Mouse (Mus musculus) thymus, adult 2 months (tissue): Measurements from ENCODE around the gene Bcl2l12.

Experiments used
- CTCF ChIP-seq: fragments of 200-500 bp; IDR thresholded peaks from 2 replicates; pipeline ENCODE4 v1.5.1; 2012; ENCODE audit warnings: mild to moderate bottlenecking, control low read depth, low read length, moderate library complexity, borderline replicate concordance; ENCODE audit not compliant: control insufficient read depth, poor library complexity, insufficient read depth; ENCODE audit errors: extremely low read depth
- POLR2A ChIP-seq: fragments of 200-500 bp; IDR thresholded peaks from 2 replicates; pipeline ENCODE4 v1.6.1; 2012; ENCODE audit warnings: mild to moderate bottlenecking, low read length, control low read depth, moderate library complexity; ENCODE audit not compliant: control insufficient read depth, poor library complexity, insufficient read depth; ENCODE audit errors: extremely low read depth

GRCm38 (mm10) chr7:45002440-45002839, 3.9 kb upstream of the Bcl2l12 start:
- TF ChIP-seq POLR2A (no peak), CTCF (no peak)
